Mouse (Mus musculus) central nervous system, embryonic 18 days (tissue): Measurements from ENCODE around the gene Ldhb. TPM values are rescaled to one million over a fixed set of nuclear protein-coding genes. Genes with fewer than 3 reads are reported as not detected.

Source experiments
- polyA plus RNA-seq: library from polyadenylated mRNA; depleted of rRNA; stranded (reverse); fragments of >200 nt; gene quantifications from 2 replicates; pipeline ENCODE4 v1.2.3, GENCODE M21; 2012; rRNA removed

Ldhb gene
- polyA plus RNA-seq = 363 and 387 TPM in 2 replicates

GRCm38 (mm10) chr6:142507785-142508162, at the start of gene Ldhb:
TSS of gene Ldhb (minus strand) at chr6:142507957.

GRCm38 (mm10) chr6:142472801-142473203, 35.0 kb downstream of the Ldhb start, which contains the start of gene Gys2:
TSS of gene Gys2 (minus strand) at chr6:142473109.

Other genes with a start within 250 kb of the Ldhb start
- 0.17 and 0.51 TPM in 2 replicates for gene Iapp, start 209.5 kb downstream of the Ldhb start, polyA plus RNA-seq
- gene Slco1a5, start 185.0 kb downstream of the Ldhb start, polyA plus RNA-seq = 0.31 and 0.38 TPM in 2 replicates
- 13.0 and 13.5 TPM in 2 replicates for gene Pyroxd1, start 162.3 kb downstream of the Ldhb start, polyA plus RNA-seq
- gene Recql, start 120.9 kb downstream of the Ldhb start, polyA plus RNA-seq = 15.8 and 16.0 TPM in 2 replicates
- 26.2 and 26.6 TPM in 2 replicates for gene Golt1b, start 120.7 kb downstream of the Ldhb start, polyA plus RNA-seq
- gene Spx, start 94.5 kb downstream of the Ldhb start, polyA plus RNA-seq = 12.0 and 13.4 TPM in 2 replicates
- 0.04 TPM in 1 of 2 replicates, not detected in the other for gene Gys2, start 34.8 kb downstream of the Ldhb start, polyA plus RNA-seq
- 10.6 and 11.0 TPM in 2 replicates for gene Kcnj8, start 63.7 kb upstream of the Ldhb start, polyA plus RNA-seq
- 4.7 TPM in 2 replicates for gene Abcc9, start 194.4 kb upstream of the Ldhb start, polyA plus RNA-seq
- 135 and 139 TPM in 2 replicates for gene Cmas, start 248.7 kb upstream of the Ldhb start, polyA plus RNA-seq